Mouse (Mus musculus) adrenal gland, adult (tissue): Measurements from ENCODE around the gene Col13a1.
A peak's percentile ranks its signal among the peaks of the same experiment; 100 is the strongest.

Experiments used
- DNase-seq, 2 experiments: peaks; one replicate each; pipeline ENCODE4 v3.0.0; 2022 to 2023; ENCODE audit warnings: low spot score in 1 of 2; ENCODE audit not compliant: inconsistent age in 2 of 2

Col13a1 gene

GRCm38 (mm10) chr10:61972041-61972440, 6.9 kb downstream of the Col13a1 start:
- no peak for DNase-seq

GRCm38 (mm10) chr10:61968003-61968553, 10.8 kb downstream of the Col13a1 start:
- DNase-seq = no peak

- DNase-seq = no peak
Measured at GRCm38 (mm10) chr10:61967207-61967606, 11.7 kb downstream of the Col13a1 start.

- no peak for DNase-seq
Measured at GRCm38 (mm10) chr10:61965386-61965841, 13.5 kb downstream of the Col13a1 start.

- peak; percentile 70 to 74 for DNase-seq
Measured at GRCm38 (mm10) chr10:61956718-61957117, 22.2 kb downstream of the Col13a1 start.

- no peak for DNase-seq
Measured at GRCm38 (mm10) chr10:61953916-61954315, 25.0 kb downstream of the Col13a1 start.

GRCm38 (mm10) chr10:61949542-61949941, 29.4 kb downstream of the Col13a1 start:
- no peak for DNase-seq

- DNase-seq = no peak
Measured at GRCm38 (mm10) chr10:61944386-61944785, 34.5 kb downstream of the Col13a1 start.

GRCm38 (mm10) chr10:61943480-61943879, 35.4 kb downstream of the Col13a1 start:
- DNase-seq = no peak

- no peak for DNase-seq
Measured at GRCm38 (mm10) chr10:61942719-61943118, 36.2 kb downstream of the Col13a1 start.

GRCm38 (mm10) chr10:61936211-61937121, 42.4 kb downstream of the Col13a1 start:
- DNase-seq = peak in 1 of 2 experiments; percentile 40

GRCm38 (mm10) chr10:61931678-61932077, 47.2 kb downstream of the Col13a1 start:
- peak; percentile 13 to 40 for DNase-seq

- no peak for DNase-seq
Measured at GRCm38 (mm10) chr10:61929901-61930300, 49.0 kb downstream of the Col13a1 start.

- peak; percentile 70 to 74 for DNase-seq
Measured at GRCm38 (mm10) chr10:61928725-61929651, 49.9 kb downstream of the Col13a1 start.

- DNase-seq = no peak
Measured at GRCm38 (mm10) chr10:61925691-61926090, 53.2 kb downstream of the Col13a1 start.

- peak; percentile 21 to 53 for DNase-seq
Measured at GRCm38 (mm10) chr10:61920655-61921365, 58.1 kb downstream of the Col13a1 start.

- peak in 1 of 2 experiments; percentile 49 for DNase-seq
Measured at GRCm38 (mm10) chr10:61919924-61920654, 58.8 kb downstream of the Col13a1 start.

GRCm38 (mm10) chr10:61919496-61919895, 59.4 kb downstream of the Col13a1 start:
- DNase-seq = no peak

- DNase-seq = no peak
Measured at GRCm38 (mm10) chr10:61917066-61917465, 61.8 kb downstream of the Col13a1 start.

- DNase-seq = no peak
Measured at GRCm38 (mm10) chr10:61911770-61912169, 67.1 kb downstream of the Col13a1 start.
